Mouse (Mus musculus): ENCODE results near the gene Foxo6.

DNA sequence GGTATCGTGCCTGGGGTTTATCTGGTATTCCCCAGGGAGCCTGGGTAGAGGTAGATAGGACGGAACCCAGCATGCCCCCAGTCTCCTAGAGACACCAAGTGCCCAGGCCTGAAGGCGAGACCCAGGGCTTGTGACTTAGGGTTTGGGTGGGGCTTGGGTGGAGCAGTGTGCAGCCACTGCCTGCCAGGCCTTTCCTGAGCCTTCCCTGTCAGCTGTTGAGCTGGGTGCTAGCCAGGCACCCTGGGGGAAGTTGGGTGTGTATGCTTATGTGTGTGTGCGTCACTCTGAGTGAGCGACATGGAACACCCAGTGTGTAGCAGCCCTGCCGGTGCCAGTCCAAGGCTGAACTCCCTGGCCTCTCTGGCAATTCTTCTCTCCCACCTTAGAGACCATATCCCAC, 63.3 kb downstream of the Foxo6 start:
- TF ChIP-seq CTCF (IDR thresholded peaks at IDR 0.05; ENCODE audit: borderline replicate concordance, insufficient read depth, low read length): no peak
- no peak for TF ChIP-seq POLR2A (IDR thresholded peaks at IDR 0.05; ENCODE audit: low read depth, low read length)

Data from embryonic fibroblast, embryonic 13.5 days (primary cell).